In the genomic region with DNA sequence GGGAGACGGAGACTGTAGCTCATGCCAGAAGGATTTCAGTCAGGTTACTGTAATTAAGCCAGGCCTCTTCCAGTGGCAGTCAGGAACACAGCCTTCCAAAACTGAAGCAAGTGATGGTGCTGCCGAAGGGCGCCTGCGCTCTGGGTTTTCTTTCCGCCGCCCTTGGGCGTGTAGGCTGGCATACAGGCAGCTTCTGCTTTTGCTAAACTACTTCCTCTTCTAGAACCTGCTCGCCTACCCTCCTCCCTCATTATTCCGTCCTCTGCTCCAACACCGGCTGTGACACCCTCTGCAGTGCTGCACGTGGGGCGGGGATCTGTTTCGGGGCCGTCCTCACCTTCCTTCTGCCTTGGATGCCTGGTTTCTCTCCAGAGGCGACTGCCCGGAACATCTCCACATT, we compare ENCODE assay signal across 8 mouse cellular contexts. TPM values are rescaled to one million over a fixed set of nuclear protein-coding genes. Genes with fewer than 3 reads are reported as not detected.
A peak's percentile ranks its signal among the peaks of the same experiment; 100 is the strongest.
DNase-seq lines count a peak whose midpoint lies in the region; ATAC-seq and TF ChIP-seq lines count a peak whose summit lies in the region.

No protein-coding gene starts in this region.

- 32% methylated on average over 16 of the region's 16 CpGs for WGBS in liver, postnatal 0 days (ENCODE audit: insufficient replicate concordance)
- 82% methylated on average over 16 of the region's 16 CpGs for WGBS in forebrain, embryonic 16.5 days
- 61% methylated on average over 16 of the region's 16 CpGs for WGBS in heart, embryonic 10.5 days

- no peak for TF ChIP-seq CTCF in liver, postnatal 0 days (IDR thresholded peaks at IDR 0.05; ENCODE audit: low read depth)

- H3K4me2 ChIP-seq in liver, postnatal 0 days (ENCODE audit: low read depth, low read length): peak overlapping the region; percentile 19; the same call in 1 of the 2 replicates
- no peak overlapping the region for H3K4me2 ChIP-seq in forebrain, embryonic 16.5 days (ENCODE audit: low read length)

- H3K4me3 ChIP-seq in liver, postnatal 0 days (ENCODE audit: low read depth, low read length): no peak overlapping the region
- no peak overlapping the region for H3K4me3 ChIP-seq in forebrain, embryonic 16.5 days (replicated peaks; ENCODE audit: low read length)
- H3K4me3 ChIP-seq in heart, embryonic 10.5 days: no peak overlapping the region

- no peaks in the 10 kb centered on the region for H3K27me3 ChIP-seq in liver, postnatal 0 days (ENCODE audit: insufficient read depth, low read length)
- no peaks in the 10 kb centered on the region for H3K27me3 ChIP-seq in forebrain, embryonic 16.5 days (replicated peaks; ENCODE audit: control insufficient read depth, insufficient read depth, low read length)
- no peaks in the 10 kb centered on the region for H3K27me3 ChIP-seq in heart, embryonic 10.5 days (ENCODE audit: insufficient read depth, poor library complexity, severe bottlenecking)

- no peaks in the 10 kb centered on the region for H3K36me3 ChIP-seq in liver, postnatal 0 days (replicated peaks; ENCODE audit: insufficient read depth, low read length)
- H3K36me3 ChIP-seq in forebrain, embryonic 16.5 days (ENCODE audit: control insufficient read depth, insufficient read depth): no peaks in the 10 kb centered on the region
- H3K36me3 ChIP-seq in heart, embryonic 10.5 days: no peaks in the 10 kb centered on the region

- DNase-seq in gastrocnemius, postnatal 25 days: peak; percentile 27
- no peak for DNase-seq in gastrocnemius, adult 8-10 months (ENCODE audit: low spot score in 2 of 2)
- DNase-seq in liver, postnatal 0 days: peak; percentile 52
- peak; percentile 66 to 67 for DNase-seq in spleen, adult 18-20 months
- no peak for DNase-seq in Muller cell, postnatal 12 days (ENCODE audit: inconsistent ontology term)
- DNase-seq in heart, embryonic 10.5 days (ENCODE audit: low spot score): no peak

- TF ChIP-seq EP300 in liver, postnatal 0 days (IDR thresholded peaks at IDR 0.05; ENCODE audit: low read depth): no peak

- no peak overlapping the region for H3K27ac ChIP-seq in liver, postnatal 0 days (ENCODE audit: low read depth)
- no peak overlapping the region for H3K27ac ChIP-seq in forebrain, embryonic 16.5 days (ENCODE audit: low read length)
- no peak overlapping the region; the same call in 1 of the 2 replicates for H3K27ac ChIP-seq in heart, embryonic 10.5 days

- no peaks in the 10 kb centered on the region for H3K9me3 ChIP-seq in liver, postnatal 0 days (ENCODE audit: low read length)
- H3K9me3 ChIP-seq in forebrain, embryonic 16.5 days (ENCODE audit: control insufficient read depth, low read length): no peaks in the 10 kb centered on the region
- H3K9me3 ChIP-seq in heart, embryonic 10.5 days: no peaks in the 10 kb centered on the region

- H3K4me1 ChIP-seq in liver, postnatal 0 days (ENCODE audit: insufficient read depth): peaks cover 25% of the 10 kb centered on the region
- H3K4me1 ChIP-seq in forebrain, embryonic 16.5 days (replicated peaks; ENCODE audit: control insufficient read depth, insufficient read depth, low read length): peaks cover 5% of the 10 kb centered on the region; the same call in 1 of the 2 replicates
- H3K4me1 ChIP-seq in heart, embryonic 10.5 days: peaks cover 30% of the 10 kb centered on the region

- H3K9ac ChIP-seq in liver, postnatal 0 days (replicated peaks): no peak overlapping the region
- no peak overlapping the region for H3K9ac ChIP-seq in forebrain, embryonic 16.5 days (replicated peaks; ENCODE audit: low read depth, low read length)

- ATAC-seq in activated CD4-positive, CD25-positive, alpha-beta regulatory T cell, adult 4 months: peak; percentile 86
- ATAC-seq in liver, postnatal 0 days: peak; percentile 20; the same call in 1 of the 2 replicates
- ATAC-seq in forebrain, embryonic 16.5 days: no peak

RNA-seq across cellular contexts. Expression of a gene that starts 18.9 kb away (rescaled TPM):
- total RNA-seq in gastrocnemius, postnatal 25 days (2021): 10 to 100 TPM in 1 of 2 experiments, 1 to 10 TPM in 1; 9.4 to 20.5 TPM
- total RNA-seq in gastrocnemius, adult 8-10 months (2022): 10 to 100 TPM in 1 of 4 experiments, 1 to 10 TPM in 3; 8.2 to 10.7 (median 9.1) TPM
- 10 to 100 TPM; 26.2 to 26.8 TPM for polyA plus RNA-seq in activated CD4-positive, CD25-positive, alpha-beta regulatory T cell, adult 4 months (2017; shearing (Covaris generic))
- 6.8 and 7.3 TPM in 2 replicates for polyA plus RNA-seq in liver, postnatal 0 days (2015; fragmentation: Nextera tagmentation; extraction: Ambion mirVana)
- 105 and 109 TPM in 2 replicates for polyA plus RNA-seq in forebrain, embryonic 16.5 days (2015; fragmentation: Nextera tagmentation; extraction: Ambion mirVana)
- 65.1 and 100 TPM in 2 replicates for polyA plus RNA-seq in heart, embryonic 10.5 days (2016; fragmentation: Nextera tagmentation; extraction: Ambion mirVana)

Comparison
In these comparisons a context has a peak if more than half of its experiments do, and no peak if none do; other contexts are left out.
1. DNase-seq: peak in gastrocnemius, postnatal 25 days (single experiment), liver, postnatal 0 days (single experiment) and spleen, adult 18-20 months (2 of 2); none in gastrocnemius, adult 8-10 months (0 of 2), Muller cell, postnatal 12 days (single experiment) and heart, embryonic 10.5 days (single experiment).